23 mouse cellular contexts compared by ENCODE assay signal in the genomic region with DNA sequence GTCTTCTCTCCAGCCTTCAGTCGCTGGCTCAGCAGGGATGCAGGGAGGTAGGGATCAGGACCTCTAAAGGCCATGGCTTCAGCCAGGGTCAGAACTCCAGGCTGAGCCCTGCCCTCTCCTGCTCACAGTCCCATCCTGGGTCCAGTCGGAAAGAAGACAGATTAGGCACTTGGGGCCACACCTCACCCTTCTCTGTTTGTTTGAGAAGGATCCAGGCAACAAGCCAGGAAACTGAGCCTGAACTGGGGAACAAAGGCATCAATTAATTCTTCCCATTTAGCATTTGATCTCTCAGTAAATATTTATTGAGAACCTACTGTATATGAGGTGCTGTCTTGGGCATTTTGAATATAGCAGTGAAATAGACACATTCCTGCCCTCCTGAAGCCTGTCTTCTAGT. TPM values are rescaled to one million over a fixed set of nuclear protein-coding genes. Genes with fewer than 3 reads are reported as not detected.
DNase-seq lines count a peak whose midpoint lies in the region; ATAC-seq and TF ChIP-seq lines count a peak whose summit lies in the region.
"Had no signal": no experiment of that assay in that cellular context is flagged by ENCODE, and none has a peak within 500 bp of the region (broad histone marks: within the 10 kb centered on the region; RNA-seq: fewer than 3 reads in every experiment).

Ccdc33 (minus strand) TSS at position 153 of the 400 bp plus-strand sequence.

- H3K27me3 ChIP-seq in kidney, embryonic 14.5 days (ENCODE audit: control insufficient read depth, insufficient read depth, low read length) = no peaks in the 10 kb centered on the region
- H3K27me3 ChIP-seq in limb, embryonic 10.5 days (ENCODE audit: low read depth, poor library complexity, severe bottlenecking) = peaks cover 51% of the 10 kb centered on the region
- H3K27me3 ChIP-seq: Patski had no signal

- no peak for TF ChIP-seq CTCF in olfactory bulb, adult 2 months (IDR thresholded peaks at IDR 0.05; ENCODE audit: insufficient read depth, low read depth, low read length)

- no peak for TF ChIP-seq POLR2A in olfactory bulb, adult 2 months (IDR thresholded peaks at IDR 0.05; ENCODE audit: insufficient read depth, low read depth, low read length)

- peaks cover 32% of the 10 kb centered on the region for H3K4me1 ChIP-seq in kidney, embryonic 14.5 days (ENCODE audit: control insufficient read depth, insufficient read depth, low read length)
- peaks cover 61% of the 10 kb centered on the region for H3K4me1 ChIP-seq in limb, embryonic 10.5 days
- peaks cover 36% of the 10 kb centered on the region for H3K4me1 ChIP-seq in olfactory bulb, adult 2 months (ENCODE audit: control insufficient read depth, insufficient read depth, low read length)

- no peak within 1 kb of the TSS for H3K27ac ChIP-seq in kidney, embryonic 14.5 days (ENCODE audit: low read depth, low read length)
- H3K27ac ChIP-seq in limb, embryonic 10.5 days = peak within 1 kb of the TSS; percentile 21; the same call in 1 of the 2 replicates
- H3K27ac ChIP-seq in olfactory bulb, adult 2 months (ENCODE audit: insufficient read depth, low read depth, low read length) = no peak within 1 kb of the TSS
- H3K27ac ChIP-seq: embryonic facial prominence, embryonic 15.5 days; heart, embryonic 10.5 days; hindbrain, embryonic 13.5 days had no signal

- no peak within 1 kb of the TSS for H3K4me3 ChIP-seq in kidney, embryonic 14.5 days (ENCODE audit: low read length)
- no peak within 1 kb of the TSS for H3K4me3 ChIP-seq in limb, embryonic 10.5 days
- no peak within 1 kb of the TSS for H3K4me3 ChIP-seq in olfactory bulb, adult 2 months (ENCODE audit: insufficient read depth, low read depth, low read length)
- H3K4me3 ChIP-seq: embryonic facial prominence, embryonic 15.5 days; erythroblast, embryonic 14.5 days; heart, embryonic 10.5 days; hindbrain, embryonic 13.5 days had no signal

- no peak within 1 kb of the TSS for H3K4me2 ChIP-seq in kidney, embryonic 14.5 days (replicated peaks; ENCODE audit: low read depth, low read length)
- H3K4me2 ChIP-seq: embryonic facial prominence, embryonic 15.5 days; hindbrain, embryonic 13.5 days had no signal

- H3K9ac ChIP-seq in kidney, embryonic 14.5 days (ENCODE audit: low read depth, low read length) = 0 out of 2 replicates have a peak within 1 kb of the TSS, but pooled peaks have one; percentile 12
- H3K9ac ChIP-seq: embryonic facial prominence, embryonic 15.5 days; hindbrain, embryonic 13.5 days had no signal

- no peak for ATAC-seq in kidney, embryonic 14.5 days (ENCODE audit: low FRiP score, low TSS enrichment)
- ATAC-seq: activated CD4-positive, CD25-positive, alpha-beta regulatory T cell, adult 4 months; forebrain, embryonic 16.5 days; Patski had no signal

- DNase-seq in kidney, adult 18-20 months = no peak
- DNase-seq in lung, postnatal 14 days = peak; percentile 29
- no peak for DNase-seq in lung, adult 18-20 months
- DNase-seq in limb, embryonic 10.5 days (ENCODE audit: low spot score) = no peak
- no peak for DNase-seq in adipocyte (ENCODE audit: low spot score)
- DNase-seq: adrenal gland, adult 2 months; adrenal gland, postnatal 25 days; cerebellum, adult 18-20 months; cerebellum, adult 9-11 months; gastrocnemius, postnatal 10 days; heart, adult 18-20 months; heart, postnatal 10 days; heart, postnatal 4 days had no signal

- WGBS in kidney, embryonic 14.5 days = 9% methylated on average over 2 of the region's 2 CpGs
- WGBS in limb, embryonic 10.5 days = 16% methylated on average over 2 of the region's 2 CpGs
- 54% methylated on average over 2 of the region's 2 CpGs for WGBS in olfactory bulb, adult 2 months

- H3K36me3 ChIP-seq in kidney, embryonic 14.5 days (ENCODE audit: control insufficient read depth, insufficient read depth, low read length) = no peaks in the 10 kb centered on the region
- H3K36me3 ChIP-seq in limb, embryonic 10.5 days = no peaks in the 10 kb centered on the region
- H3K36me3 ChIP-seq: embryonic facial prominence, embryonic 15.5 days; heart, embryonic 10.5 days; hindbrain, embryonic 13.5 days had no signal

- H3K9me3 ChIP-seq in kidney, embryonic 14.5 days (ENCODE audit: control insufficient read depth, low read length) = no peaks in the 10 kb centered on the region
- no peaks in the 10 kb centered on the region for H3K9me3 ChIP-seq in limb, embryonic 10.5 days (replicated peaks)
- H3K9me3 ChIP-seq: embryonic facial prominence, embryonic 15.5 days; heart, embryonic 10.5 days; hindbrain, embryonic 13.5 days had no signal

RNA-seq across cellular contexts. Expression of gene Ccdc33, which starts in this region (rescaled TPM):
- 0.09 and 0.57 TPM in 2 replicates for polyA plus RNA-seq in kidney, embryonic 14.5 days (2014; fragmentation: Nextera tagmentation; extraction: Ambion mirVana)
- 0.26 and 0.34 TPM in 2 replicates for polyA plus RNA-seq in limb, embryonic 10.5 days (2016; fragmentation: Nextera tagmentation; extraction: Ambion mirVana)
- not detected in 2 replicates for polyA plus RNA-seq in olfactory bulb, adult 2 months (2012; ENCODE audit: insufficient read depth, insufficient read length, low replicate concordance, missing spikeins)
- polyA plus RNA-seq: activated CD4-positive, CD25-positive, alpha-beta regulatory T cell, adult 4 months; erythroblast, embryonic 14.5 days; heart, embryonic 10.5 days; heart, embryonic 14.5 days had no signal
